Mouse (Mus musculus) heart, postnatal 14 days (tissue): ENCODE measurements around the gene Nrip1. TPM values are rescaled to one million over a fixed set of nuclear protein-coding genes. Genes with fewer than 3 reads are reported as not detected.

Experiments
- DNase-seq, 2 experiments: peaks; one replicate each; pipeline ENCODE4 v3.0.0; 2021 to 2022
- intact Hi-C: fragments of 180-260 bp; cut with DNase I; formaldehyde crosslinking; loops from one replicate; pipeline ENCODE4 v1.15.1; 2025
- total RNA-seq, 2 experiments: library from RNA; stranded (reverse); gene quantifications; 2 replicates each; pipeline ENCODE4 v1.2.3; 2021

The Nrip1 gene
- total RNA-seq, 2 experiments from 2014 or later, result 28.7 to 29.2 TPM

DNA sequence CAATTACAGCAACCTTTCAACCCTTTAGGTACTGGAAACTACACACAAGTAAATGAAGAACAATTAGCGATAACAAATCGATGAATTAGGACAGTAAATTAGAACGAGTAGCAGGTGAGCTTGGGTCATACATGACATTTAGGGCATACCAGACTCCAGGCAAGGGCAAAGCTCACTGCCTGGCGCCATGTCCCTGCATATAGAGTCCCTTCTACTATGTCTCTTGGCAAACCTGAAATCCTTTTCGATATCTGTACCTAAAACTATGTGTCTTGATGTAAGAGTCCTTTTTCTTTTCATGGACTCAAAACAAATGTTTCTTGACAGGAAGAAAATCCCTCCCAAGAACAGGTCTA lies 53.5 kb downstream of the Nrip1 start:
- DNase-seq, result no peak
- intact Hi-C loops, result loop anchor here (5.0 kb wide), 1 partner anchor 47 kb away; no protein-coding TSS in a partner anchor

DNA sequence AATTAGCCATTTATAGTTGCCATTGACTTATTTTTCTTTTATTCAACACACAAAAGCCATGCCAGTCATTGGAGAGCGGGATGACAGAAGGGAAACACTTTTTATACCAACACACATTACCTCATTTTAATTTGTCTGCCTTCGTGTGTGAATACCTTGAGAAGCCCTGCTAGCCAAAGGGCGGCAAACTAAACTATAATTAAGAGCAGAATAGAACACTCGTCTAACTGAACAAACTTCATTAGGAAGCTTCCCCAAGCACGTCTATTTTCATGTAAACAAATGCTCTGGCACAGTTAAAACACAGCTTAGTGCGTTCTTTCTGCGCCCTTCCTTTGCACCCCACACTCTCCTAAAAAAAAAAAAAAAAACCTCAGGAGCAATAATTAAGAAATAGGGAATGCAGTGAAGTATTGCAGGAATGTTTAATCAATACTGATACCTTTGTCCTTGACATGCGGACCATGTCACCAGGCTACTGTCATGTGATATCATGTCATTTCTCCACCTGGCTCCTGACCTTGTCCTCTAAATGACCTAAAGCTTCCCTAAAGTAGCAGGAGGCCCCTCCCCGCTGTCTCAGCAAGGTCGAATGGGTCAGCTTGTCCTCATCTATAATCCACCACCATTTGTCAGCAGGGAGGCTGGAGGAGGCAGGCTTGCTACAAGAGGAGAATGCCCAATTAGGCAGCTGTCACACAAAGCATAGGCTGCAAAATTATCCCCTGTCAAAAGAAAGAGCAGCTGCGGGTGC lies 54.1 kb downstream of the Nrip1 start:
- intact Hi-C loops, result loop anchor here (5.0 kb wide), 1 partner anchor 48 kb away; no protein-coding TSS in a partner anchor
- no peak for DNase-seq

DNA sequence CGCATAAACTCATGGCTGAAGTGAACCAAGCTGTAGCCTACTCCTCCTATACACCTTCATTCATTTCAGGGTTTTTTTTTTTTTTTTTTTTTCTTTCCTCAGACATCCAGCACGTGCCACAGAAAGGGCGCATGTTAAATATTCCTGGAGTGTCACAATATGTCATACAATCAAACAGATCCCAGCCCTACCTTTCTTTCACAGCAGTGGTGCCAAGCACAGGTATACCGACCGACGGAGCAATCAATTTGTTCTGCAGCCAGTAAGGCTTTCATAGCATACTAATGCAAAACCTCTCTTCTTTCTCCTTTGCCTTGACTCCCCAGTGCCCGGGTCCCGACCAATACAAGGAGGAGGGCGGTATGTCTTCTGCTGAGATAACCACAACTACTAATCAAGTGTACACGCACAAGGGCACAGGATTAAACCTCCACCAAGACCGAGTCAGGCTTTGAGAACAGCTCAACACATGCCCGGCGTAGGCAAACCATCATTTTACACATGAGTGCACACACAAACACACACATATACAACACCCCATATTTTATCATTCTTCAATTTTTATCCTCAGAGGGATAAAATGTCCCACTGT lies 55.2 kb downstream of the Nrip1 start:
- DNase-seq, result no peak
- intact Hi-C loops, result no loop called here

DNA sequence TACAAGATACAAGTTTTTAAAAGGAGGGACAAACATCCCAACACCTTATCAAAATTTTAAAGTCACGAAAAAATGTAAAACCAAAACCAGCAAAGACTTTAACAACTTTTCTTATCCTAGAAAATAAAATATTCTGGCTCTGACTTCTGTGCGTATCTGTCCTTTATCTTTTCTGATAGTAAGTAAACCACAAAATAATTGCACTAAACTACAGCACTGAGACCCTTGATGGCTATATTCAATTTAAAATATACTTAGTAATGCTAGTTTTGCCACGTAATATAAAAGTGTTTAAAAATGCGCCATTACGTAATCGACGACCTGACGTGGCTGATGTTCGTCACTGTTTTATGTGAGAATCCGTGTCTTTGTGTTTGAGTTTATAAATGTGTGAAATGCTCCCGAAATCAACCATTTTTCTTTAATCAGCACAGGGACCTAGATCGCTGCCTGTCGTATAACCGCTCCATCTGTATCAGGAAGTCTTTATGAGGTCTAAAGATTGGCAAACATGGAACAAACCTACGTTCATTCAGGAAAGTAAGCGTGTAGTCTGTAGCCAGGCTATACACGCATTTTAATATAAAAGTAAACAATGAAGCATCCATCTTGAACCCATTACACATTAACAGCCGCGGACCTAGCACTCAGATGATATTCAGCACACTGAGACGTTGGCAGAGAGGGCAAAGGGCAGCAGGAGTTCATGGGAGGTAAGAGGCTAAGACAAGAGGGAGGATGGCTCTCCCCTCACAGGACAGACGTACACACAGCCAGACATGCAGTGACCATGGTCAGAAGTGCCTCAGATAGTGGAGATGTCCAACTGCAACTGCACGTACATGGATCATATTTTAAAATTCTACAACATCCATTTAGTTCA lies 56.4 kb downstream of the Nrip1 start:
- DNase-seq, result no peak
- intact Hi-C loops, result no loop called here

DNA sequence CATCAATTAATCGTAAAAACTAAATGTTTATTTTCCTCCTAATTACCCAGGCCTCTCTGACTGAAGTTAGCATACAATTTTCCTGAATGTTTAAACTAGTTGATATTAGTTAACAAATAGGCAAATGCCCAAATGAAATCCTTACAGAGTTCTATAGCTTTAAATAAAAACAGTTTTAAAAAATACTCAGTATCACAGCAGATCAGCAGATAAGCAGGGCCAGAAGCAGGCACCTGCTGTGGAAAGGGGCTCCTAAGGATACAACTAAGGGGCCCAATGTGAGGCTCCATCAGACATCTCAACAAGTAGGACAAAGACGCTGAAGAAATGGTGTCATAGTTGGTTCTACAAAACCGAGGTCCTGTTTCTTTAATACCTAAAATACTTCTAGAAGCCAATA lies 58.0 kb downstream of the Nrip1 start:
- intact Hi-C loops, result no loop called here
- DNase-seq, result no peak

DNA sequence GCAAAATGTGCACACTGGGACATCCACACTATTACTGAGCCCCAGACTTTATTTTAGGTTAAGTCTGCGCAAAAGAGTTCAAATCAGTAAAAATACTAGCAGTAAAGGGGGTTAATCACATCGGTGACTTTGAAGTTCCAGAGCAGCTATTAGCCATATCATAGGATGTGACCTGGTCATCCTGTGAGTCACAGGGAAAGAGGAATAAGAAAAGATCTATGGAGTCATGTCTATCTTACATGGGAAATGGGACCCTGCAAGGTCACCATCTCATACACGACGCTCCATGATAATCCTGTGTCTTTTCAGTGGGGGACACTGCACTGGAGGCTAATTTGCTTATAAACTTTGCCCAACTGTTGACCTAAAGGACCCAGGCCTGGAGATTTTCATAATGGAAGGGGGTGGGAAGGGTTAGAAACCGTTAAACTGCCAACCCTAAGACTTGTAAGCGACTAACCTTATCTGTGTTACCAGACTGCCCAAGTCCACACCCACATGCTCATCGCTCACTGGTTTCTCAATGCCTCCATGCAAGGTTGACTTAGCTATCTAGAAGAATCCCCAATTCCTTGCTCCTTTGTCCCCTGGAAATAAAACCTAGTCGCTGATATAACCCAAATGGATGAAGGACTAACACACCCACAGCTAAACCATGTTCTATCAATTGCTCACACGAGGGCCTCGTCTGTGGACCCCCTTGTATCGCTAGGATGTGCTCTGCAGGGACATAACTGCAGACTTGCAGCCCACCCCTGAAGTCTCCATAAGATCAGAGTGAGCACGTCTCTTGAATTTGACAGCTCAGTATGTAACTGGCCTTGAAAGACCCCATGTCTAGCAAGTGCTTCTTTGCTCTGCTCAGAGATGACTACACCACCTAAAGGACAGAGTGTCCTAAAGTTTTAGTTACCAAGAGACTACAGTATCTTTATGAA lies 59.3 kb downstream of the Nrip1 start:
- no peak for DNase-seq

DNA sequence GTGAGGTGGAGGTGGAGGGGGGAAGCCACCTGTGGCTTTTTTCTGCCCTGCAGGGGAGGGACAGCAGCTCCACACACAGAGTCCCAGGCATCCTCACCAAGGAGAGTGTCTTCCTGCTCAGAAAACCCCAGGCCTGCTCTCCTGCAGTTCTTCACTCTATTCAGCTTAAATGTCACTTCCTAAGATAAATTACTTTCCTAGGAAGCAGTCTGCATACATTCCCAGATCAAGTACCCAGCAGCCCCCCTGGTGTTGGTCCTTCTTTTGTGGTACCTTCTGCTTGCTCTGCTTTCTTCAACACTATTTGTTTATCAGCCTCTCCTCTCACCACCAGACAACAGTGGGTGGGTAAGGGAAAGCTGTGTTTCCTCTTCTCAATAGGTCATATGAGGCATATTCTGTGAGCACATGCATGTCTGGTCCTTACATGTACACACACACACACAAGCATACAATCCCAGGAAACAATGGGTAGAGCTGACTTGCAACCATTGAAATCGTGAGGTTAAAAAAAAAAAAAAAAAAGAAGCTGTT lies 60.7 kb downstream of the Nrip1 start:
- intact Hi-C loops, result no loop called here
- DNase-seq, result no peak

More for the DNA sequence above, 59.3 kb downstream of the Nrip1 start:
- intact Hi-C loops, result no loop called here

DNA sequence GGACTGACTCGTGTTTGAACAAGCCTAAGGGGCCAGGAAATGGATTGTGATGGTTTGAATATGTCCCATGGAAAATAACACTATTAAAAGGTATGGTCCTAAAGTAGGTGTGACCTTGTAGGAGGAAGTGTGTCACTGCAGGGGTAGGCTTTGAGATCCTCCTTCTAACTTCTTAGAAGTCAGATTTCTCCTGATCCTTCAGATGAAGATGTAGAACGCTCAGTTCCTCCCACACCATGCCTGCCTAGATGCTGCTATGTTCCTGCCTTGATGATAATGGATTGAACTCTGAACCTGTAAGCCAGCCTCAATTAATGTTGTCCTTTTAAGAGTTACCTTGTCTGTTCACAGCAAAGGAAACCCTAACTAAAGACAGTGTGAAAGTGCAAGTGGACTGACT lies 62.8 kb downstream of the Nrip1 start:
- no peak for DNase-seq
- intact Hi-C loops, result no loop called here

DNA sequence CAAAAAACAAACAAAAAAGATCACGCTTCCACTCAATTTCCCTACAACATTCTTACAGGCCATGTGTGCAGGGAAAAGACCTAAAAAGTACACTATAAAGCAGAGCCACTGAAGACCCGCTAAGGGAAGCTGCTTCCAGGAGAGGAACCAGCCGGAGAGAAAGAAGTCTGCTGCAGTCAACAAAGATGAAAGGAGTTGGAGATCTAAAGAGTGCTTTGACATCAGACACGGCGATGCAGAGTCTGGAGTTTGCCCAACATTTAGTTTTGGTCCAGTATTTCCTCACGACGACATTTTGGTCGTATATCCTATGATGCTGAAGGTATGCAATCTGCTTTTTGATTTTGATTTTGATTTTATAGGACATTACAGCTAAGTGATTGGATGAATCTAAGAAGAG lies 63.3 kb downstream of the Nrip1 start:
- intact Hi-C loops, result no loop called here
- no peak for DNase-seq

DNA sequence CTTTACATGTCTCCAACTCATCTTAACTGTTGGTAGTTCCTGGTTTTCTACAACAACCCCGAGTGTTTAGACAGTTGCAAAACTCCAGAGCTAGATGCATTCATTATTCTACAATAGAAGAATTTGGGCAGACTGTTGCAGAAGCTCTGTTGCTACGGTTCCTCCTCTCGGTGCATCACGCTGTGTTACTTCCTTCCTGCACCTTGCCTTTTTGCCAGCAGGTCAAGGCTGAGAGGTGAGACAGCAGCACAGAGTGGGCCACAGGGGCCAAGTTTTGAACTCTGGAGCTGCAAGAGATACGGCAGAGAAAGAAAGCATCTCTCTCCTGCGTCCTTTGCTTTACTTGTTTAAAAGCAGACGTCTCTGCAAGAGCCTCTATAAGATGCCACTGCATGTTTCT lies 64.3 kb downstream of the Nrip1 start:
- intact Hi-C loops, result loop anchor here (10.0 kb wide), 1 partner anchor 706 kb away; the partner anchor contains the start of gene Usp25
- no peak for DNase-seq

DNA sequence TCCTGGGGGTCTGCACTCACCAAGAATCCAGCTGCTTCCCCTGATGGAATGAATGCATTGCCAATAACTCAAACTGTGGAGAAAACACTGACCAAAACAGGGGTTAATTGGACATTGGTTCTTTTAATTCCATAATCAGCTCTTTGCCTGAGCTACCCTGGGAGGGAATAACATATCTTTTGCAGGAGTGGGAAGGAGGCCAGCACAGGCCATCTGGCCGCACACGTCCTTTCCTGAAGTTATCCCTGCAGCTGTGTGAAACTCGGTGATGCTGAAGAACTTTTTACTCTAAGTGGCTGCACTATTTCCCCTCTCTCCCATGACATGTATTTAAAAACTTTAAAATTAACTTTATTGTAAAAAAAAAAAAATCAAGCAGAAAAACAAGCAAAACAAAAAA lies 66.6 kb downstream of the Nrip1 start:
- DNase-seq, result peak; percentile 53 to 58
- intact Hi-C loops, result loop anchor here (10.0 kb wide), 1 partner anchor 708 kb away; the partner anchor contains the start of gene Usp25

DNA sequence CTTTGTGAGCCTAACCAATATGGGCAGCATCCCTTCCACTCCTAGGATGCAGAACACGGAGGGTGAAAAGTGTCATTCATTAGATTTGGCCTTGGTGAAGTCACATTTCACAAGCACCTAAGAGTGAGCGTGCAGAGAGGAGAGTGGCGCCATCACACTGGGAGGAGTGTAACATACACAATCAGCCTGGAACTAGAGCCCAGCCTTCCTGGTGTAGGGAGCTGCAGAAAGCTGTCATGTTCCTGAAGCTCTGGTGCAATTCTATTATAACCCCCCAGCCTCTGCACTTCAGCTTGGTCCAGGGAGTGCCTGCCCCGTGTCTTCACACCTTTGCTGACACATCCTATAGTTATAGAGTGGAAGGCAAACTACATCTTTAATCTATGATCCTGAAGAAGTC lies 67.2 kb downstream of the Nrip1 start:
- DNase-seq, result no peak
- intact Hi-C loops, result loop anchor here (10.0 kb wide), 1 partner anchor 708 kb away; the partner anchor contains the start of gene Usp25

DNA sequence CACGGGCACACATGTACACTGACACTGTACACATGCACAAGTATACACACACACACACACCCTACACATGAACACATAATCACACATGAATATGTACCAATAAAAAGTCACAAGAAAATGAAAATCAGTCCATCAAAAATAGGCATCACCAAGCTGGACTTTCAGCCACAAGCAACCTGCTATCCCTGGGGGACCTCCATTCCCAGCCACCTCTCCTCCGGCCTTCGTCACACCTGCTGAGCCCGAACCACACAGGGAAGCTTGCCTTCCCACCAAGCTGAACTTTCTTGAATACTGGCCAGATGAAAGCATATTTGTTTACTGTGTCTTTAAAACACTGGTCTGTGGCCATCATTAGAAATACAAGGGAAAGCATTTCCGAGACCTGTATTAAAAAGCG lies 70.2 kb downstream of the Nrip1 start:
- intact Hi-C loops, result loop anchor here (10.0 kb wide), 1 partner anchor 711 kb away; the partner anchor contains the start of gene Usp25
- no peak for DNase-seq

DNA sequence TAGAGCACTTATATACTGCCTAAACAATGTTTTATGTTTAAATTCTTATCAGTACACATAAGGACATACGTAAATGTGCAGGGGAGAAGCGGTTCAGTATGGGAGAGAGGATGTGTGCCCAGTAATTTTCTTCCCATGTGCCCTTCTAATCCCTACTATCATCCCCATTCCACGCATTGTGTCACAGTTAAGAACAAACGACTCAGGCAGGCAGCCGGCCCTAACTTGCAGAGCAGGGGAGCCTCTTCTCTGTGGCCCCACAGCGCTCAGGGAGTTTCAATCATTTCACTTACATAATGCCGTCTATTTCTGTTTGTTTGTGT lies 71.9 kb downstream of the Nrip1 start:
- intact Hi-C loops, result loop anchor here (10.0 kb wide), 1 partner anchor 713 kb away; the partner anchor contains the start of gene Usp25
- DNase-seq, result no peak

DNA sequence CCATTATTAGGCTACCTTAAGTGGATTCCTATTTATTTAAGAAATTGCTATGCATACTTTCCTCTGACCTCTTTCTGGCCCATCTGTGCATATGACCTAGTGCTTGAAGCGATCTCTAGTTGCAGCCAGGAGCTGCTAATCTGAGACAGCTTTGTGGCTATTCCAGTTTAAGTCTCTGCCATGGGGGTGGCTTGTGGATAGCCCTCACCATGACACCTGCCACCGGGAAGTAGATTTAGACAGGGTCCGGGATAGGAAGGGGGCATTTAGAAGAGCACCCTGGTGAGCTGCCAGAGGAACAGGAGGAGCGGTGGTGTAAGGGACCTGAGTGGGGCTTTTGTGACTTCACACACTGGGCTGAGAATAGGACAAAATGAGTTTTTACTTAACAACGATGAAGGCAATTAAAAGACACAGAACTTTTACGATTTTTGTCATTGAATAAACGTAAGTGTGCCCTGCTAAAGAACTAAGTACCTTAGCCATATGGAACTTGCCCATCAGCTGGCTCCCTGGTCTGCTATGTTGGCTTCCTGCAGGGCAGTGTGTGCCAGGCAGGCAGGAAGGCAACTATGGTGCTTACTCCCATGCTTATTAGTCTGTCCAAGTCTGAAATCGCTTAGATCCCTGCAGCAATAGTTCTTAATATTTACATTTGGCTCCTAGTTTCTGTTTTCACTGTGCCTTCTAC lies 72.4 kb downstream of the Nrip1 start:
- intact Hi-C loops, result loop anchor here (10.0 kb wide), 1 partner anchor 714 kb away; the partner anchor contains the start of gene Usp25
- no peak for DNase-seq

DNA sequence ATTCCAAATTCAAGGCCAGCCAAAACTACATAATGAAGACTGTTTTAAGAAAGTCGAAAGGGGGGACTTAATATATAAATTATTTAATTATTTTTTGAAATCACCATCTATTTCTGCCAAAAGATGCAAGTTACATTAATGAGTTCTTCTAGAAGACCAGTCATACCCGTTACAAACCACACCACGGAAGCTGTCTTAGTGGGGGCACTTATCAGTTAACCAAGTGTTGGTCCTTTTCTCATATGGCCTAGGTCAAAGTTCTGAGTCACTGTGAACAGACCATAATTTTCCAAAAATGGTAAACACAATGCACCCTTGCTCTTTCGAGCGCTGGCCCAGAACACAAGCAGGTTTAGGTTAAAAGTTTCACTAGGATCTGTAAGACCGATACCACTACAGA lies 73.2 kb downstream of the Nrip1 start:
- intact Hi-C loops, result loop anchor here (10.0 kb wide), 1 partner anchor 714 kb away; the partner anchor contains the start of gene Usp25
- no peak for DNase-seq

DNA sequence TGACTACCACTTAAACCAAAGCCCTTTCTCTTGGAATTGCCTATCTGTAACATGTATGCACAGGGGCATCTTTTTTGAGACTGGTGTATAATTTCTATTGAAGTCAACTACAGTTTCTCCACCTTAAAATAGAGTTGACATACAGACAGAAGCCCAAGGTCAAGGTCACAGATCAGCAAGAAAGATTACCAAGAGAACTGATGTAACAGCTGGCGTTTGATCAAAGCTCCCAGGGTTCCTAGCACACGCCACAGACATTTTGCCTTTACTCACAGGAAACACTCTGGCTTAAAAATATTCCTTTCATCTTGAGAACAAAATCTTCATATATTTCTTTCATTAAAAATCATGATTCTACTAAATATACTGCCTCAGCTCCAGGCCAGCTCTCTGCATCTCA lies 74.1 kb downstream of the Nrip1 start:
- intact Hi-C loops, result loop anchor here (5.0 kb wide), 1 partner anchor 73 kb away; the partner anchor contains the start of gene Nrip1
- no peak for DNase-seq

DNA sequence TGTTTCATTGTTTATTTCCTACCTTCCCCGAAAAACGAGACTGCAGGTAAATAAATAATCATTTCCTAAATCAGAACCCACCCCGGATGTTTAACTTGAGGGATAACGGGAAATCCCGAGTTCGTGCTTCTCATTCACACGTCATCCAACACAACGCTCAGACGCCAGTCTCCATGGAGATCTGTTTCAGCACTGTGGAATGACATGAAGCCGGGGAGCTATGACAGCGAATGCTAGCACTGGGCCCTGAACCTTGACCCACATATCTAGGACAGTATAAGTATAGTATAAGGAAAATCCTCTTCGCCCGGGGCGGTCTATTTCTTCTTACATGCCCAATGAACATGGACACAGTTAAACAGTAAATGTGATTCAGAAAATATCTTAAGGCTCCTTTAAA lies 78.3 kb downstream of the Nrip1 start:
- intact Hi-C loops, result loop anchor here (5.0 kb wide), 1 partner anchor 77 kb away; the partner anchor contains the start of gene Nrip1

DNA sequence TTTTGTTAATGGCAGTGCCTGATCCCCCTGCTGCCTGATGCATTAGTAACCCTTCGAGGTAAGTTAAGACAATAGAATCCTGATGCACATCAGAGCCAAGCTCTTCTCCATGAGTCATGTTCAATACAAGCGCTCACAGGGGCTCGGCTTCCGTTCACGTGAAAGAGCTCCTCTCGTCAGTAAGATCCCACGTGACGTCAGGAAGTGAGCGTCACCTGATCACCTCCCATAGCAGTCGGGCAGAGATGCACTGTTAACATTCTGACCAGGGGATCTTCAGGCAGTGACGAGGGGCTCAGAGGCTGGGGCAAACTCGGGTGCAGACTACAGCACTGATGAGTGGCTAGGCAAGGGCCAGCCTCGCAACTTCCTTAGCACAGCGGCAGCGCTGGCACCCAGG lies 79.1 kb downstream of the Nrip1 start:
- DNase-seq, result no peak
- intact Hi-C loops, result no loop called here

More for the DNA sequence above, 78.3 kb downstream of the Nrip1 start:
- no peak for DNase-seq
